Mouse (Mus musculus): ENCODE measurements around the gene Iqschfp. TPM values are rescaled to one million over a fixed set of nuclear protein-coding genes. Genes with fewer than 3 reads are reported as not detected.

Iqschfp gene
- polyA plus RNA-seq, 1 experiment from 2014 or later = 0.24 TPM

- DNase-seq (ENCODE audit: low spot score) = peak; percentile 69
- Histone ChIP-seq H3K4me1 (peaks cover 20% of the 10 kb centered on the region), H3K36me3 (replicated peaks) (no peaks in the 10 kb centered on the region), H3K27ac (replicated peaks) (peak overlapping the region; percentile 59), H3K4me3 (peak overlapping the region; percentile 34; the same call in 1 of the 2 replicates), H3K9me3 (no peaks in the 10 kb centered on the region), H3K27me3 (replicated peaks; ENCODE audit: low read depth, poor library complexity, severe bottlenecking) (peaks cover 10% of the 10 kb centered on the region; the same call in 1 of the 2 replicates)
- 12% methylated on average over 5 of the region's 5 CpGs for WGBS
Measured at GRCm38 (mm10) chr3:68453266-68453665, 561.2 kb downstream of the Iqschfp start.

- H3K27ac ChIP-seq (replicated peaks) = peak overlapping the region; percentile 59
- peak; percentile 72 for DNase-seq (ENCODE audit: low spot score)
- 27% methylated on average over 10 of the region's 10 CpGs for WGBS
- H3K9me3 ChIP-seq = no peaks in the 10 kb centered on the region
- H3K4me3 ChIP-seq = peak overlapping the region; percentile 34; the same call in 1 of the 2 replicates
- no peaks in the 10 kb centered on the region for H3K36me3 ChIP-seq (replicated peaks)
- peaks cover 20% of the 10 kb centered on the region for H3K4me1 ChIP-seq
- peaks cover 11% of the 10 kb centered on the region; the same call in 1 of the 2 replicates for H3K27me3 ChIP-seq (replicated peaks; ENCODE audit: low read depth, poor library complexity, severe bottlenecking)
Measured at GRCm38 (mm10) chr3:68453719-68454455, 561.9 kb downstream of the Iqschfp start.

- DNase-seq (ENCODE audit: low spot score) = no peak
- Histone ChIP-seq H3K9me3 (no peaks in the 10 kb centered on the region), H3K27me3 (replicated peaks; ENCODE audit: low read depth, poor library complexity, severe bottlenecking) (no peaks in the 10 kb centered on the region; the same call in 1 of the 2 replicates), H3K4me3 (no peak overlapping the region), H3K36me3 (replicated peaks) (no peaks in the 10 kb centered on the region), H3K4me1 (peaks cover 41% of the 10 kb centered on the region), H3K27ac (replicated peaks) (0 out of 2 replicates have a peak overlapping the region, but pooled peaks have one; percentile 5)
- WGBS = 28% methylated on average over 5 of the region's 5 CpGs
Measured at GRCm38 (mm10) chr3:68466643-68467042, 574.6 kb downstream of the Iqschfp start.

- Histone ChIP-seq H3K27ac (replicated peaks) (peak overlapping the region; percentile 75), H3K9me3 (no peaks in the 10 kb centered on the region), H3K4me3 (peak overlapping the region; percentile 49), H3K27me3 (replicated peaks; ENCODE audit: low read depth, poor library complexity, severe bottlenecking) (no peaks in the 10 kb centered on the region; the same call in 1 of the 2 replicates), H3K36me3 (replicated peaks) (no peaks in the 10 kb centered on the region), H3K4me1 (peaks cover 41% of the 10 kb centered on the region)
- 1% methylated on average over 10 of the region's 10 CpGs for WGBS
- DNase-seq (ENCODE audit: low spot score) = peak; percentile 68
Measured at GRCm38 (mm10) chr3:68467941-68468687, 576.1 kb downstream of the Iqschfp start.

GRCm38 (mm10) chr3:68469643-68470042 is 577.6 kb downstream of the Iqschfp start:
- DNase-seq (ENCODE audit: low spot score) = no peak
- no peaks in the 10 kb centered on the region; the same call in 1 of the 2 replicates for H3K27me3 ChIP-seq (replicated peaks; ENCODE audit: low read depth, poor library complexity, severe bottlenecking)
- H3K36me3 ChIP-seq (replicated peaks) = no peaks in the 10 kb centered on the region
- H3K27ac ChIP-seq (replicated peaks) = no peak overlapping the region
- no peaks in the 10 kb centered on the region for H3K9me3 ChIP-seq
- H3K4me1 ChIP-seq = peaks cover 41% of the 10 kb centered on the region
- no peak overlapping the region for H3K4me3 ChIP-seq
- 92% methylated on average over 1 of the region's 1 CpGs for WGBS

- DNase-seq (ENCODE audit: low spot score) = no peak
- no peaks in the 10 kb centered on the region; the same call in 1 of the 2 replicates for H3K27me3 ChIP-seq (replicated peaks; ENCODE audit: low read depth, poor library complexity, severe bottlenecking)
- H3K4me1 ChIP-seq = peaks cover 41% of the 10 kb centered on the region
- no peak overlapping the region for H3K27ac ChIP-seq (replicated peaks)
- H3K4me3 ChIP-seq = no peak overlapping the region
- 63% methylated on average over 3 of the region's 3 CpGs for WGBS
- H3K9me3 ChIP-seq = no peaks in the 10 kb centered on the region
- no peaks in the 10 kb centered on the region for H3K36me3 ChIP-seq (replicated peaks)
Measured at GRCm38 (mm10) chr3:68470061-68470460, 578.0 kb downstream of the Iqschfp start.

GRCm38 (mm10) chr3:68470622-68471021 is 578.6 kb downstream of the Iqschfp start:
- Histone ChIP-seq H3K9me3 (no peaks in the 10 kb centered on the region), H3K36me3 (replicated peaks) (no peaks in the 10 kb centered on the region), H3K27ac (replicated peaks) (no peak overlapping the region), H3K27me3 (replicated peaks; ENCODE audit: low read depth, poor library complexity, severe bottlenecking) (no peaks in the 10 kb centered on the region; the same call in 1 of the 2 replicates), H3K4me3 (no peak overlapping the region), H3K4me1 (peaks cover 41% of the 10 kb centered on the region)
- no peak for DNase-seq (ENCODE audit: low spot score)
- WGBS = 79% methylated on average over 5 of the region's 5 CpGs

- peaks cover 9% of the 10 kb centered on the region for H3K4me1 ChIP-seq
- H3K36me3 ChIP-seq (replicated peaks) = no peaks in the 10 kb centered on the region
- no peak overlapping the region for H3K27ac ChIP-seq (replicated peaks)
- no peaks in the 10 kb centered on the region for H3K9me3 ChIP-seq
- DNase-seq (ENCODE audit: low spot score) = no peak
- no peak overlapping the region for H3K4me3 ChIP-seq
- 85% methylated on average over 7 of the region's 7 CpGs for WGBS
- no peaks in the 10 kb centered on the region for H3K27me3 ChIP-seq (replicated peaks; ENCODE audit: low read depth, poor library complexity, severe bottlenecking)
Measured at GRCm38 (mm10) chr3:68476336-68476735, 584.3 kb downstream of the Iqschfp start.

- peaks cover 9% of the 10 kb centered on the region for H3K4me1 ChIP-seq
- no peak overlapping the region for H3K4me3 ChIP-seq
- H3K27me3 ChIP-seq (replicated peaks; ENCODE audit: low read depth, poor library complexity, severe bottlenecking) = no peaks in the 10 kb centered on the region
- 49% methylated on average over 2 of the region's 2 CpGs for WGBS
- H3K27ac ChIP-seq (replicated peaks) = no peak overlapping the region
- no peaks in the 10 kb centered on the region for H3K9me3 ChIP-seq
- no peaks in the 10 kb centered on the region for H3K36me3 ChIP-seq (replicated peaks)
- no peak for DNase-seq (ENCODE audit: low spot score)
Measured at GRCm38 (mm10) chr3:68477478-68477877, 585.4 kb downstream of the Iqschfp start.

GRCm38 (mm10) chr3:68479266-68479665 is 587.2 kb downstream of the Iqschfp start:
- no peak for DNase-seq (ENCODE audit: low spot score)
- Histone ChIP-seq H3K9me3 (no peaks in the 10 kb centered on the region), H3K4me1 (peaks cover 12% of the 10 kb centered on the region), H3K27me3 (replicated peaks; ENCODE audit: low read depth, poor library complexity, severe bottlenecking) (no peaks in the 10 kb centered on the region), H3K4me3 (no peak overlapping the region), H3K27ac (replicated peaks) (no peak overlapping the region), H3K36me3 (replicated peaks) (no peaks in the 10 kb centered on the region)
- 90% methylated on average over 6 of the region's 6 CpGs for WGBS

- 88% methylated on average over 3 of the region's 3 CpGs for WGBS
- no peak for DNase-seq (ENCODE audit: low spot score)
- Histone ChIP-seq H3K27me3 (replicated peaks; ENCODE audit: low read depth, poor library complexity, severe bottlenecking) (no peaks in the 10 kb centered on the region), H3K4me3 (no peak overlapping the region), H3K27ac (replicated peaks) (no peak overlapping the region), H3K4me1 (peaks cover 12% of the 10 kb centered on the region), H3K9me3 (no peaks in the 10 kb centered on the region), H3K36me3 (replicated peaks) (no peaks in the 10 kb centered on the region)
Measured at GRCm38 (mm10) chr3:68483517-68483916, 591.5 kb downstream of the Iqschfp start.

- no peak for DNase-seq (ENCODE audit: low spot score)
- H3K4me3 ChIP-seq = no peak overlapping the region
Measured at GRCm38 (mm10) chr3:68484021-68484420, 592.0 kb downstream of the Iqschfp start.

More at GRCm38 (mm10) chr3:68484021-68484420, 592.0 kb downstream of the Iqschfp start:
- Histone ChIP-seq H3K9me3 (no peaks in the 10 kb centered on the region), H3K27ac (replicated peaks) (no peak overlapping the region), H3K27me3 (replicated peaks; ENCODE audit: low read depth, poor library complexity, severe bottlenecking) (no peaks in the 10 kb centered on the region), H3K4me1 (peaks cover 16% of the 10 kb centered on the region), H3K36me3 (replicated peaks) (no peaks in the 10 kb centered on the region)
- 86% methylated on average over 9 of the region's 9 CpGs for WGBS
